Mouse (Mus musculus): ENCODE measurements around the gene Magea8. TPM values are rescaled to one million over a fixed set of nuclear protein-coding genes. Genes with fewer than 3 reads are reported as not detected.
"Not testable (repeated sequence)": the region's sequence is repeated elsewhere in the genome, so short reads cannot be mapped to it uniquely, and the experiment has no call there.

The Magea8 gene
- total RNA-seq (2021) = not detected

DNA sequence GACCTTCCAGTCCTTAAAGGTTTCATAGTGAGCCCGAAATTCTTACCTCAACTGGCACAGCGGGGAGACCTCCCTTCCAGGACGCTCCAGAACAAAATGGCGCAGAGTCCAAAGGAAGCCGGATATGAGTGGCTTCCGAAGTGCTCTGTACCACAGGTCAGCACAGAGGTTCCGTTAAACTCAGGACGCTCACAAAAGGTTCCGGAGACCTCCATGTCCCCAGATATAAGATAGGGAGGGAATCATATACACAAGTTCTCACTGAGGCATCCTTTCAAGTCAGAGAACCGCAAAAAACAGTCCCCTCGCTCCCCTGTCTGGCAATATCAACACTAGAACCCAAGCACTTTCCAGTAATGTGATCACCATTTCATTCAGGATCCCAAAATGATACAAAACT is at the start of gene Magea8:
Magea8 (minus strand) TSS at position 101 of the 400 bp plus-strand sequence.
- DNase-seq; intact Hi-C loops (cut with DNase I): not testable (repeated sequence)

DNA sequence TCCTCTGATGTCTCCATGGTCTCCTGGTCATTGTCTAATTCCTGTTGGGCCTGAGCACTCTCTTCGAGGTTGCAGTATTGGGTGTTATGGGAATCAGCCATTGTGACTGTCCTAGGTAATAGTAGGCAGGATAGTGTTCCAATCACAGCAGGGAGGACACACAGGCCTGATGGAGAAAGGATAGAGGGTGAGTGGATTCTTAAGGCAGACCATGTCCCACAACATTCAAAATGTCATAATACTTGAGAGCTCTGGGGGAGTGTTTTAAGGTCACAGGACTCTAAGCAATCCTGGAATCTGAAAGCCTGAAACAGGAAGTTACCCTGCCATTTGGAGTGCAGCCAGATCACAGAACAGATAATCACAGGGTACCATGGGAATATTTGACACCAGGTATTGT is 46.2 kb downstream of the Magea8 start, which contains the start of gene Magea3:
Magea3 (minus strand) TSS at position 101 of the 400 bp plus-strand sequence.
- DNase-seq; intact Hi-C loops (cut with DNase I): not testable (repeated sequence)

DNA sequence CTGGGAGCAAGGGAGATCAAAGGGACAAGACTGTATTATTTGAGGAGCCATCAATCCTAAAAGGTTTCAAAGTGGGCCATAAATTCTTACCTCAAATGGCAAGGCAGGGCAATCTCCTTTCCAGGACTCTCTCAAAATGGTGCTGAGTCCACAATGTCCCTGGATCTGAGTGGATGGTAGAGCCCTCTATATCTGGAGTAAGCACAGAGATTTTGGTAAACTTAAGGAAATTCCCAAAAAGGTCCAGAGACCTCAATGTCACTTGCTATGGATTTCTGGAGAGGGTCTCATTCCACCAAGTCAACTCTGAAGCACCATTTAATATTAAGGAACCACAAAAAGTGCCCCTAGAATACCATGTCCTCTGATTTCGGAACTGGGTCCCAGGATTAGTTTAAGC is 59.8 kb downstream of the Magea8 start, which contains the start of gene Magea6:
Magea6 (minus strand) TSS at position 101 of the 400 bp plus-strand sequence.
- intact Hi-C loops (cut with DNase I); DNase-seq: not testable (repeated sequence)

Other genes with a start within 250 kb of the Magea8 start
- not detected for gene Cldn34b1, start 105.6 kb downstream of the Magea8 start, total RNA-seq (2021)
- gene Magea6, start 59.9 kb downstream of the Magea8 start, total RNA-seq (2021) = not detected
- gene Magea3, start 46.3 kb downstream of the Magea8 start, total RNA-seq (2021) = not detected
- not detected for gene Magea5, start 67.3 kb upstream of the Magea8 start, total RNA-seq (2021)
- gene Magea1, start 93.9 kb upstream of the Magea8 start, total RNA-seq (2021) = not detected
- not detected for gene Magea2, start 97.8 kb upstream of the Magea8 start, total RNA-seq (2021)
- not detected for gene Cldn34b2, start 132.6 kb upstream of the Magea8 start, total RNA-seq (2021)
- gene Sat1, start 220.6 kb upstream of the Magea8 start, total RNA-seq (2021) = 10 to 100 TPM; 34.4 to 41.1 TPM